Comparison of ENCODE assay signal across 9 mouse cellular contexts in genomic region chr13:117311446-117312225, GRCm38 (mm10).
DNase-seq lines count a peak whose midpoint lies in the region; ATAC-seq and TF ChIP-seq lines count a peak whose summit lies in the region.
"Had no signal": no experiment of that assay in that cellular context is flagged by ENCODE, and none has a peak within 500 bp of the region (broad histone marks: within the 10 kb centered on the region; RNA-seq: fewer than 3 reads in every experiment).

No protein-coding gene starts in this region.

- 24% methylated on average over 24 of the region's 24 CpGs for WGBS in heart, embryonic 15.5 days
- 22% methylated on average over 24 of the region's 24 CpGs for WGBS in liver, embryonic 13.5 days (ENCODE audit: insufficient replicate concordance)
- 32% methylated on average over 24 of the region's 24 CpGs for WGBS in neural tube, embryonic 13.5 days
- 24% methylated on average over 24 of the region's 24 CpGs for WGBS in stomach, postnatal 0 days

- H3K9me3 ChIP-seq in heart, embryonic 15.5 days (replicated peaks), result no peaks in the 10 kb centered on the region
- H3K9me3 ChIP-seq in liver, embryonic 13.5 days (replicated peaks), result no peaks in the 10 kb centered on the region
- no peaks in the 10 kb centered on the region for H3K9me3 ChIP-seq in neural tube, embryonic 13.5 days
- H3K9me3 ChIP-seq in stomach, postnatal 0 days (ENCODE audit: control insufficient read depth, low read length), result no peaks in the 10 kb centered on the region

- no peak for TF ChIP-seq POLR2A in brain, embryonic 14.5 days (IDR thresholded peaks at IDR 0.05; ENCODE audit: borderline replicate concordance, extremely low read depth, insufficient read depth, insufficient read length, poor library complexity, severe bottlenecking)

- DNase-seq in CD4-positive, CD25-positive, alpha-beta regulatory T cell, adult 2 months (ENCODE audit: low read depth, low spot score), result peak; percentile 85
- peak; percentile 83 for DNase-seq in brain, embryonic 14.5 days (ENCODE audit: low read depth)
- peak; percentile 56 for DNase-seq in fibroblast of lung, adult 2 months (ENCODE audit: low read depth)
- DNase-seq in kidney, postnatal 14 days, result peak; percentile 67
- peak; percentile 22 for DNase-seq in liver, embryonic 13.5 days
- peak; percentile 80 for DNase-seq in stomach, postnatal 0 days (ENCODE audit: low spot score)

- H3K27ac ChIP-seq in heart, embryonic 15.5 days, result no peak overlapping the region
- H3K27ac ChIP-seq in liver, embryonic 13.5 days, result no peak overlapping the region
- H3K27ac ChIP-seq in neural tube, embryonic 13.5 days (replicated peaks), result no peak overlapping the region
- H3K27ac ChIP-seq in stomach, postnatal 0 days (replicated peaks), result no peak overlapping the region

- H3K36me3 ChIP-seq in heart, embryonic 15.5 days, result no peaks in the 10 kb centered on the region
- H3K36me3 ChIP-seq in liver, embryonic 13.5 days, result no peaks in the 10 kb centered on the region
- no peaks in the 10 kb centered on the region for H3K36me3 ChIP-seq in neural tube, embryonic 13.5 days
- no peaks in the 10 kb centered on the region for H3K36me3 ChIP-seq in stomach, postnatal 0 days (ENCODE audit: control insufficient read depth, insufficient read depth, low read length)

- TF ChIP-seq CTCF in brain, embryonic 14.5 days (IDR thresholded peaks at IDR 0.05; ENCODE audit: borderline replicate concordance, extremely low read depth, insufficient read depth, insufficient read length), result peak; percentile 97
- peak; percentile 95 for TF ChIP-seq CTCF in stomach, postnatal 0 days (IDR thresholded peaks at IDR 0.05; ENCODE audit: low read depth)

- no peak overlapping the region for H3K9ac ChIP-seq in heart, embryonic 15.5 days
- no peak overlapping the region for H3K9ac ChIP-seq in liver, embryonic 13.5 days
- no peak overlapping the region for H3K9ac ChIP-seq in neural tube, embryonic 13.5 days
- no peak overlapping the region for H3K9ac ChIP-seq in stomach, postnatal 0 days (ENCODE audit: low read length)

- H3K27me3 ChIP-seq in heart, embryonic 15.5 days, result no peaks in the 10 kb centered on the region
- no peaks in the 10 kb centered on the region for H3K27me3 ChIP-seq in liver, embryonic 13.5 days
- H3K27me3 ChIP-seq in neural tube, embryonic 13.5 days, result no peaks in the 10 kb centered on the region
- no peaks in the 10 kb centered on the region for H3K27me3 ChIP-seq in stomach, postnatal 0 days (ENCODE audit: control insufficient read depth, insufficient read depth, low read length)

- peak overlapping the region; percentile 45 for H3K4me2 ChIP-seq in heart, embryonic 15.5 days
- H3K4me2 ChIP-seq in liver, embryonic 13.5 days, result no peak overlapping the region
- peak overlapping the region; percentile 41 for H3K4me2 ChIP-seq in neural tube, embryonic 13.5 days
- 0 out of 2 replicates have a peak overlapping the region, but pooled peaks have one; percentile 11 for H3K4me2 ChIP-seq in stomach, postnatal 0 days (replicated peaks; ENCODE audit: low read depth)

- no peak for ATAC-seq in heart, embryonic 15.5 days (replicated peaks; ENCODE audit: insufficient number of reproducible peaks, insufficient read depth, low FRiP score, low read depth)
- ATAC-seq in liver, embryonic 13.5 days (ENCODE audit: low read depth), result no peak
- peak; percentile 85 for ATAC-seq in neural tube, embryonic 13.5 days (ENCODE audit: low read depth)
- 0 out of 2 replicates have a peak, but pooled peaks have one; percentile 47 for ATAC-seq in stomach, postnatal 0 days (ENCODE audit: low FRiP score, low TSS enrichment)

- no peak for TF ChIP-seq EP300 in stomach, postnatal 0 days (optimal IDR thresholded peaks at IDR 0.05)

- peak overlapping the region; percentile 18; the same call in 1 of the 2 replicates for H3K4me3 ChIP-seq in heart, embryonic 15.5 days
- no peak overlapping the region for H3K4me3 ChIP-seq in liver, embryonic 13.5 days (replicated peaks)
- H3K4me3 ChIP-seq in neural tube, embryonic 13.5 days, result no peak overlapping the region
- no peak overlapping the region for H3K4me3 ChIP-seq in stomach, postnatal 0 days (ENCODE audit: low read depth, low read length)
- H3K4me3 ChIP-seq: erythroblast, embryonic 14.5 days had no signal

- peaks cover 3% of the 10 kb centered on the region for H3K4me1 ChIP-seq in heart, embryonic 15.5 days (replicated peaks)
- no peaks in the 10 kb centered on the region for H3K4me1 ChIP-seq in liver, embryonic 13.5 days (replicated peaks)
- H3K4me1 ChIP-seq in neural tube, embryonic 13.5 days (replicated peaks), result no peaks in the 10 kb centered on the region; the same call in 1 of the 2 replicates
- no peaks in the 10 kb centered on the region for H3K4me1 ChIP-seq in stomach, postnatal 0 days (replicated peaks; ENCODE audit: control insufficient read depth, insufficient read depth)

Comparison
In these comparisons a context has a peak if more than half of its experiments do, and no peak if none do; other contexts are left out.
1. DNase-seq: peak in every context shown above with its lines; median percentile 85 in CD4-positive, CD25-positive, alpha-beta regulatory T cell, adult 2 months; 83 in brain, embryonic 14.5 days; 80 in stomach, postnatal 0 days; 67 in kidney, postnatal 14 days; 56 in fibroblast of lung, adult 2 months; 22 in liver, embryonic 13.5 days.
2. ATAC-seq: peak in neural tube, embryonic 13.5 days (single experiment) and stomach, postnatal 0 days (single experiment); none in heart, embryonic 15.5 days (single experiment) and liver, embryonic 13.5 days (single experiment).